In the genomic region with DNA sequence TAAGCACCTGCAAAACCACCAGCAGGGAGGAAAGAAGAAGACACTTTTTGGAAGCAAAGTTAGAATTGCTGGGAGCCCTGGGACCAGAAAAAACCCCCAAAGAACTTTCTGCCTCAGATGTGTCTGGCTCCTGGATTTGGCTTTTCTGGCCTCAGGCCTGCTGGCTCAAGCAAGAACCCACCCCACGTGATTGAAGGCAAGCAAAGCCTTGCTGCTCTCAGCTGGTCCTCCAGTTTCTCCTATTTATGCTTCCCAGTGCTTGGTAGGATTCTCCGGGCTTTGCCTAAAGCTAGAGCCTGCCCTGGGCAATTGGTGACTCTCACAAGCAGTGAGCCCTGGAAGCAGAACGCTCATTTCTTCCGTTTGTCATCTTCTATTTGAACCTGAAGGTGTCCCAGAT, we compare ENCODE assay signal across 21 mouse cellular contexts. TPM values are rescaled to one million over a fixed set of nuclear protein-coding genes. Genes with fewer than 3 reads are reported as not detected.
DNase-seq lines count a peak whose midpoint lies in the region; ATAC-seq and TF ChIP-seq lines count a peak whose summit lies in the region.
"Had no signal": no experiment of that assay in that cellular context is flagged by ENCODE, and none has a peak within 500 bp of the region (broad histone marks: within the 10 kb centered on the region; RNA-seq: fewer than 3 reads in every experiment).

No protein-coding gene starts in this region.

- TF ChIP-seq CTCF in gastrocnemius, adult 2 months (IDR thresholded peaks at IDR 0.05) = no peak
- TF ChIP-seq CTCF in forebrain, postnatal 0 days (IDR thresholded peaks at IDR 0.05; ENCODE audit: low read depth) = no peak

- no peak overlapping the region; the same call in 1 of the 2 replicates for H3K4me3 ChIP-seq in gastrocnemius, adult 2 months
- H3K4me3 ChIP-seq in limb, embryonic 15.5 days = no peak overlapping the region
- no peak overlapping the region for H3K4me3 ChIP-seq in forebrain, postnatal 0 days (ENCODE audit: low read depth, low read length)
- H3K4me3 ChIP-seq: erythroblast, embryonic 14.5 days; forebrain, embryonic 13.5 days; heart, embryonic 13.5 days; midbrain, embryonic 12.5 days had no signal

- peaks cover 70% of the 10 kb centered on the region for H3K27me3 ChIP-seq in limb, embryonic 15.5 days
- peaks cover 98% of the 10 kb centered on the region for H3K27me3 ChIP-seq in forebrain, postnatal 0 days (ENCODE audit: insufficient read depth, low read length)

- H3K27ac ChIP-seq in gastrocnemius, adult 2 months = peak overlapping the region; percentile 75
- H3K27ac ChIP-seq in limb, embryonic 15.5 days = peak overlapping the region; percentile 71
- no peak overlapping the region for H3K27ac ChIP-seq in forebrain, postnatal 0 days (ENCODE audit: low read depth, low read length)
- H3K27ac ChIP-seq: forebrain, embryonic 13.5 days; heart, embryonic 13.5 days; liver, embryonic 14.5 days; midbrain, embryonic 12.5 days had no signal

- no peaks in the 10 kb centered on the region for H3K36me3 ChIP-seq in limb, embryonic 15.5 days
- no peaks in the 10 kb centered on the region for H3K36me3 ChIP-seq in forebrain, postnatal 0 days (ENCODE audit: insufficient read depth)
- H3K36me3 ChIP-seq: heart, embryonic 13.5 days; midbrain, embryonic 12.5 days had no signal

- intact Hi-C loops in gastrocnemius, adult 2 months (cut with DNase I) = no loop called here

- peak; percentile 71 for DNase-seq in gastrocnemius, adult 2 months
- DNase-seq in gastrocnemius, postnatal 10 days = no peak
- DNase-seq in embryo, embryonic 11 days = peak; percentile 45
- peak; percentile 68 for DNase-seq in gastrocnemius, postnatal 25 days
- DNase-seq in thymus, postnatal 25 days = no peak
- DNase-seq in forebrain, postnatal 0 days = no peak
- DNase-seq: cerebellum, adult 9-10 months; heart, adult 11 months; heart, postnatal 36 days; kidney, adult 2 months; kidney, postnatal 10 days; layer of hippocampus, postnatal 36 days; thymus, adult 2 months had no signal

- 0 out of 2 replicates have a peak overlapping the region, but pooled peaks have one; percentile 2 for H3K4me2 ChIP-seq in limb, embryonic 15.5 days
- H3K4me2 ChIP-seq in forebrain, postnatal 0 days (ENCODE audit: low read depth) = no peak overlapping the region
- H3K4me2 ChIP-seq: forebrain, embryonic 13.5 days; heart, embryonic 13.5 days; midbrain, embryonic 12.5 days had no signal

- H3K9ac ChIP-seq in limb, embryonic 15.5 days = no peak overlapping the region
- no peak overlapping the region for H3K9ac ChIP-seq in forebrain, postnatal 0 days
- H3K9ac ChIP-seq: forebrain, embryonic 13.5 days; heart, embryonic 13.5 days; liver, embryonic 14.5 days had no signal

- ATAC-seq in limb, embryonic 15.5 days (ENCODE audit: insufficient number of reproducible peaks, low FRiP score, low TSS enrichment, low read depth) = peak; percentile 65; the same call in 1 of the 2 replicates
- ATAC-seq in forebrain, postnatal 0 days = no peak
- ATAC-seq in megakaryocyte, adult 5-6 weeks (ENCODE audit: poor library complexity, severe bottlenecking) = no peak
- ATAC-seq: forebrain, embryonic 13.5 days had no signal

- H3K9me3 ChIP-seq in limb, embryonic 15.5 days = no peaks in the 10 kb centered on the region
- H3K9me3 ChIP-seq in forebrain, postnatal 0 days (ENCODE audit: low read length) = no peaks in the 10 kb centered on the region
- H3K9me3 ChIP-seq: forebrain, embryonic 13.5 days; heart, embryonic 13.5 days; midbrain, embryonic 12.5 days had no signal

- peaks cover 41% of the 10 kb centered on the region for H3K4me1 ChIP-seq in limb, embryonic 15.5 days
- no peaks in the 10 kb centered on the region for H3K4me1 ChIP-seq in forebrain, postnatal 0 days (ENCODE audit: insufficient read depth)
- H3K4me1 ChIP-seq: forebrain, embryonic 13.5 days; midbrain, embryonic 12.5 days had no signal

- 18% methylated on average over 4 of the region's 4 CpGs for WGBS in limb, embryonic 15.5 days
- WGBS in forebrain, postnatal 0 days = under 1% methylated on average over 4 of the region's 4 CpGs

RNA-seq across cellular contexts. Expression of a gene that starts 7.4 kb away (rescaled TPM):
- 100 to 1,000 TPM; 105 to 145 TPM for total RNA-seq in gastrocnemius, adult 2 months (2021)
- 100 to 1,000 TPM; 102 to 118 TPM for total RNA-seq in gastrocnemius, postnatal 10 days (2021)
- 100 to 1,000 TPM; 104 to 122 TPM for total RNA-seq in gastrocnemius, postnatal 25 days (2021)
- 21.9 and 24.0 TPM in 2 replicates for polyA plus RNA-seq in limb, embryonic 15.5 days (2015; fragmentation: Nextera tagmentation; extraction: Ambion mirVana)
- total RNA-seq in forebrain, postnatal 0 days (2014; rRNA removed) = 4.6 and 5.6 TPM in 2 replicates
- polyA plus RNA-seq in forebrain, postnatal 0 days (2015; fragmentation: Nextera tagmentation; extraction: Ambion mirVana) = 0.50 and 0.67 TPM in 2 replicates
- 0.16 TPM in 1 of 2 replicates, not detected in the other for total RNA-seq in megakaryocyte, adult 5-6 weeks (2015)
- not detected in 2 replicates for total RNA-seq in megakaryocyte, adult 5-6 weeks (2017)
- total RNA-seq: common myeloid progenitor, adult 5-6 weeks had no signal
- polyA plus RNA-seq: erythroblast, embryonic 14.5 days had no signal

Comparison
In these comparisons a context has a peak if more than half of its experiments do, and no peak if none do; other contexts are left out.
1. DNase-seq: peak in gastrocnemius, adult 2 months (single experiment), embryo, embryonic 11 days (single experiment) and gastrocnemius, postnatal 25 days (single experiment); none in gastrocnemius, postnatal 10 days (single experiment), thymus, postnatal 25 days (single experiment) and forebrain, postnatal 0 days (single experiment).
2. RNA of a gene that starts 7.4 kb away (total RNA-seq): 105 to 145 TPM in gastrocnemius, adult 2 months, 104 to 122 TPM in gastrocnemius, postnatal 25 days and 102 to 118 TPM in gastrocnemius, postnatal 10 days; 4.6 to 5.6 TPM in forebrain, postnatal 0 days and 0.16 TPM in megakaryocyte, adult 5-6 weeks; every median in the first group is over 10 times any median in the second.